Mouse (Mus musculus) myocyte (in vitro differentiated cells): ENCODE measurements at regions not wholly inside any gene's neighbourhood (a gene's known extent, or its start where the extent isn't known, plus 50 kb on each side); places are given as distances from the start of the nearest gene placed in this dataset.

Experiments
- H3K27me3 ChIP-seq: one replicate; pipeline ENCODE4 v1.6.1; 2011; ENCODE audit not compliant: control insufficient read depth, insufficient read depth, insufficient read length
- H3K36me3 ChIP-seq: one replicate; pipeline ENCODE4 v1.6.1; 2011; ENCODE audit not compliant: control insufficient read depth, insufficient read depth
- H3K4me2 ChIP-seq: one replicate; pipeline ENCODE4 v1.6.1; 2011; ENCODE audit warnings: low read depth, control low read depth
- H3K4me3 ChIP-seq: one replicate; pipeline ENCODE4 v1.5.1; 2011; ENCODE audit warnings: mild to moderate bottlenecking, control low read depth, moderate library complexity
- H3K79me2 ChIP-seq: one replicate; pipeline ENCODE4 v1.6.1; 2011; ENCODE audit not compliant: control insufficient read depth, insufficient read depth
- H3ac ChIP-seq: one replicate; pipeline ENCODE4 v1.6.1; 2011; ENCODE audit not compliant: control insufficient read depth, insufficient read length
- CEBPB ChIP-seq: IDR thresholded peaks from 2 replicates; pipeline ENCODE4 v1.6.1; 2011; ENCODE audit warnings: mild to moderate bottlenecking, moderate library complexity; ENCODE audit not compliant: poor library complexity, insufficient read depth, severe bottlenecking
- E2F4 ChIP-seq: IDR thresholded peaks from one replicate; pipeline ENCODE4 v1.6.1; 2011; ENCODE audit warnings: mild to moderate bottlenecking, control low read depth, moderate library complexity; ENCODE audit not compliant: insufficient read depth
- MAX ChIP-seq: IDR thresholded peaks from one replicate; pipeline ENCODE4 v1.6.1; 2011; ENCODE audit warnings: low read depth, mild to moderate bottlenecking, control low read depth
- MYOD1 ChIP-seq, 3 experiments: IDR thresholded peaks; one replicate each; pipeline ENCODE4 v1.6.1; 2011; ENCODE audit warnings: control low read depth in 2 of 3, low read depth in 2 of 3, mild to moderate bottlenecking in 2 of 3, moderate library complexity in 1 of 3; ENCODE audit not compliant: insufficient read length in 2 of 3, control insufficient read depth in 1 of 3
- MYOG ChIP-seq, 3 experiments: IDR thresholded peaks; one replicate each; pipeline ENCODE4 v1.6.1; 2011; ENCODE audit warnings: control low read depth in 2 of 3, low read depth in 2 of 3, mild to moderate bottlenecking in 2 of 3; ENCODE audit not compliant: insufficient read length in 2 of 3, control insufficient read depth in 1 of 3, insufficient read depth in 1 of 3
- POLR2A ChIP-seq: IDR thresholded peaks from one replicate; pipeline ENCODE4 v1.6.1; 2011; ENCODE audit warnings: low read depth, mild to moderate bottlenecking, control low read depth, moderate library complexity; ENCODE audit not compliant: insufficient read length
- POLR2AphosphoS2 ChIP-seq: IDR thresholded peaks from one replicate; pipeline ENCODE4 v1.6.1; 2011; ENCODE audit warnings: low read depth, control low read depth; ENCODE audit not compliant: insufficient read length
- REST ChIP-seq: IDR thresholded peaks from one replicate; pipeline ENCODE4 v1.6.1; 2011; ENCODE audit warnings: mild to moderate bottlenecking, control low read depth, moderate library complexity; ENCODE audit not compliant: insufficient read depth, insufficient read length
- SRF ChIP-seq: IDR thresholded peaks from one replicate; pipeline ENCODE4 v1.6.1; 2011; ENCODE audit warnings: low read depth; ENCODE audit not compliant: control insufficient read depth, insufficient read length
- TCF12 ChIP-seq: IDR thresholded peaks from one replicate; pipeline ENCODE4 v1.6.1; 2011; ENCODE audit warnings: mild to moderate bottlenecking, control low read depth; ENCODE audit not compliant: poor library complexity, insufficient read depth, severe bottlenecking
- TCF3 ChIP-seq: IDR thresholded peaks from one replicate; pipeline ENCODE4 v1.6.1; 2011; ENCODE audit warnings: low read depth, control low read depth; ENCODE audit not compliant: insufficient read length
- USF1 ChIP-seq: IDR thresholded peaks from one replicate; pipeline ENCODE4 v1.6.1; 2011; ENCODE audit warnings: low read depth, mild to moderate bottlenecking, control low read depth, moderate library complexity

- Histone ChIP-seq H3K4me2 (no peak overlapping the region), H3K79me2 (no peaks in the 10 kb centered on the region), H3K4me3 (no peak overlapping the region), H3K36me3 (no peaks in the 10 kb centered on the region), H3K27me3 (no peaks in the 10 kb centered on the region), H3ac (no peak overlapping the region)
- TF ChIP-seq REST = no peak
- no peak for TF ChIP-seq SRF
- TF ChIP-seq MAX = no peak
- no peak for TF ChIP-seq CEBPB
- TF ChIP-seq POLR2A = no peak
Observed at GRCm38 (mm10) chr5:101297511-101298102, 367.2 kb downstream of the Nkx6-1 start.

GRCm38 (mm10) chr5:101295941-101296340 lies 368.9 kb downstream of the Nkx6-1 start:
- H3K4me2 ChIP-seq = no peak overlapping the region
- no peak overlapping the region for H3K4me3 ChIP-seq
- H3K27me3 ChIP-seq = no peaks in the 10 kb centered on the region
- TF ChIP-seq SRF (no peak), MAX (no peak), MYOG (IDR thresholded peaks at IDR 0.05; ENCODE audit: control insufficient read depth in 1 of 3, insufficient read depth in 1 of 3, insufficient read length in 2 of 3, low read depth in 2 of 3) (no peak), CEBPB (no peak)
- H3K36me3 ChIP-seq = no peaks in the 10 kb centered on the region
- no peaks in the 10 kb centered on the region for H3K79me2 ChIP-seq
- H3ac ChIP-seq = no peak overlapping the region

GRCm38 (mm10) chr5:101294031-101294430 lies 370.8 kb downstream of the Nkx6-1 start:
- H3K4me3 ChIP-seq = no peak overlapping the region
- TF ChIP-seq TCF3 = no peak
- TF ChIP-seq USF1 = no peak
- TF ChIP-seq TCF12 = no peak
- TF ChIP-seq REST = no peak
- TF ChIP-seq POLR2A = no peak
- TF ChIP-seq E2F4 = no peak
- no peak for TF ChIP-seq MYOG (IDR thresholded peaks at IDR 0.05; ENCODE audit: control insufficient read depth in 1 of 3, insufficient read depth in 1 of 3, insufficient read length in 2 of 3, low read depth in 2 of 3)
- TF ChIP-seq MYOD1 (IDR thresholded peaks at IDR 0.05; ENCODE audit: control insufficient read depth in 1 of 3, insufficient read length in 2 of 3, low read depth in 2 of 3) = no peak
- no peak for TF ChIP-seq POLR2AphosphoS2
- no peak for TF ChIP-seq SRF
- no peak for TF ChIP-seq MAX
- no peak for TF ChIP-seq CEBPB
- no peaks in the 10 kb centered on the region for H3K36me3 ChIP-seq
- no peak overlapping the region for H3ac ChIP-seq
- no peaks in the 10 kb centered on the region for H3K79me2 ChIP-seq
- no peak overlapping the region for H3K4me2 ChIP-seq
- H3K27me3 ChIP-seq = no peaks in the 10 kb centered on the region

- TF ChIP-seq POLR2AphosphoS2 = no peak
- TF ChIP-seq MYOG (IDR thresholded peaks at IDR 0.05; ENCODE audit: control insufficient read depth in 1 of 3, insufficient read depth in 1 of 3, insufficient read length in 2 of 3, low read depth in 2 of 3) = no peak
- no peak for TF ChIP-seq MYOD1 (IDR thresholded peaks at IDR 0.05; ENCODE audit: control insufficient read depth in 1 of 3, insufficient read length in 2 of 3, low read depth in 2 of 3)
- TF ChIP-seq E2F4 = no peak
- TF ChIP-seq SRF = no peak
- TF ChIP-seq CEBPB = no peak
- TF ChIP-seq REST = no peak
- TF ChIP-seq TCF3 = no peak
- no peak for TF ChIP-seq USF1
- no peak for TF ChIP-seq MAX
- no peak for TF ChIP-seq TCF12
- no peak for TF ChIP-seq POLR2A
- Histone ChIP-seq H3K79me2 (no peaks in the 10 kb centered on the region), H3K4me2 (no peak overlapping the region), H3ac (no peak overlapping the region), H3K36me3 (no peaks in the 10 kb centered on the region), H3K27me3 (no peaks in the 10 kb centered on the region), H3K4me3 (no peak overlapping the region)
Observed at GRCm38 (mm10) chr5:101288358-101288757, 376.4 kb downstream of the Nkx6-1 start.

- Histone ChIP-seq H3K4me2 (no peak overlapping the region), H3K79me2 (no peaks in the 10 kb centered on the region), H3K27me3 (no peaks in the 10 kb centered on the region), H3K36me3 (no peaks in the 10 kb centered on the region), H3ac (no peak overlapping the region), H3K4me3 (no peak overlapping the region)
- TF ChIP-seq TCF3 (no peak), E2F4 (no peak), POLR2A (no peak), TCF12 (no peak), CEBPB (no peak), USF1 (no peak), MAX (no peak), POLR2AphosphoS2 (no peak), MYOG (IDR thresholded peaks at IDR 0.05; ENCODE audit: control insufficient read depth in 1 of 3, insufficient read depth in 1 of 3, insufficient read length in 2 of 3, low read depth in 2 of 3) (no peak)
Observed at GRCm38 (mm10) chr5:101285941-101286340, 378.9 kb downstream of the Nkx6-1 start.
